Mouse (Mus musculus) heart, postnatal 0 days (tissue): ENCODE results near the gene Heg1.

Experiments used
- CTCF ChIP-seq: IDR thresholded peaks from 2 replicates; pipeline ENCODE4 v1.5.1; 2016; ENCODE audit warnings: antibody characterized with exemption, control low read depth, low read depth
- EP300 ChIP-seq: IDR thresholded peaks from 2 replicates; pipeline ENCODE4 v1.6.1; 2016; ENCODE audit warnings: antibody characterized with exemption, low read depth

GRCm38 (mm10) chr16:33738949-33739719 is 55.0 kb downstream of the Heg1 start:
- TF ChIP-seq CTCF, result no peak
- no peak for TF ChIP-seq EP300
